Mouse (Mus musculus) heart, embryonic 12.5 days (tissue): Measurements from ENCODE around the gene Rhox13. TPM values are rescaled to one million over a fixed set of nuclear protein-coding genes. Genes with fewer than 3 reads are reported as not detected.

Experiments
- ATAC-seq: fragments of 200-750 bp; cut with Nextera tagmentation; 2 replicates; pipeline ENCODE4 v1.8.0; 2017; ENCODE audit warnings: moderate TSS enrichment, moderate library complexity; ENCODE audit not compliant: insufficient number of reproducible peaks, low FRiP score
- H3K27ac ChIP-seq: fragments of 300-500 bp; sonication (generic); 2 replicates; pipeline ENCODE4 v1.5.1; 2016; ENCODE audit warnings: mild to moderate bottlenecking, moderate library complexity; ENCODE audit not compliant: poor library complexity, severe bottlenecking
- H3K27me3 ChIP-seq: fragments of 300-500 bp; sonication (generic); replicated peaks from 2 replicates; pipeline ENCODE4 v1.6.1; 2016; ENCODE audit warnings: mild to moderate bottlenecking, moderate library complexity
- H3K36me3 ChIP-seq: fragments of 300-500 bp; sonication (generic); 2 replicates; pipeline ENCODE4 v1.6.1; 2016; ENCODE audit warnings: mild to moderate bottlenecking, moderate library complexity
- H3K4me1 ChIP-seq: fragments of 300-500 bp; sonication (generic); replicated peaks from 2 replicates; pipeline ENCODE4 v1.6.1; 2016; ENCODE audit warnings: mild to moderate bottlenecking
- H3K4me2 ChIP-seq: fragments of 300-500 bp; sonication (generic); 2 replicates; pipeline ENCODE4 v1.6.1; 2016; ENCODE audit warnings: mild to moderate bottlenecking, moderate library complexity
- H3K4me3 ChIP-seq: fragments of 300-500 bp; sonication (generic); 2 replicates; pipeline ENCODE4 v1.5.1; 2016; ENCODE audit warnings: mild to moderate bottlenecking
- H3K9ac ChIP-seq: fragments of 300-500 bp; sonication (generic); 2 replicates; pipeline ENCODE4 v1.6.1; 2016; ENCODE audit warnings: mild to moderate bottlenecking, moderate library complexity
- H3K9me3 ChIP-seq: fragments of 300-500 bp; sonication (generic); replicated peaks from 2 replicates; pipeline ENCODE4 v1.6.1; 2016; ENCODE audit warnings: mild to moderate bottlenecking, moderate library complexity
- WGBS: fragments of 180-500 bp; shearing (Covaris S2); methylation state at CpG from one replicate; pipeline ENCODE4 v1.1.7; 2016; 5-methylcytosine and 5-hydroxymethylcytosine counted together
- polyA plus RNA-seq: library from polyadenylated mRNA; unstranded; fragments of >200 nt; fragmentation: Nextera tagmentation; extraction: Ambion mirVana; gene quantifications from 2 replicates; pipeline ENCODE4 v1.2.1, GENCODE M21; 2016

Gene Rhox13
- not detected in 2 replicates for polyA plus RNA-seq

GRCm38 (mm10) chrX:38120982-38121381, at the start of gene Rhox13:
TSS of gene Rhox13 (plus strand) at chrX:38121219.
- Histone ChIP-seq H3K27ac (no peak within 1 kb of the TSS), H3K4me2 (no peak within 1 kb of the TSS), H3K4me1 (no peaks in the 10 kb centered on the region), H3K27me3 (no peaks in the 10 kb centered on the region), H3K9me3 (peaks cover 24% of the 10 kb centered on the region), H3K9ac (no peak within 1 kb of the TSS), H3K4me3 (no peak within 1 kb of the TSS), H3K36me3 (no peaks in the 10 kb centered on the region)
- no peak for ATAC-seq
- 88% methylated on average over 20 of the region's 20 CpGs for WGBS

- 21% methylated on average over 12 of the region's 12 CpGs for whole genome bisulfite sequencing
- H3K9me3 ChIP-seq, result no peaks in the 10 kb centered on the region
Observed at GRCm38 (mm10) chrX:38084226-38084625, 36.8 kb upstream of the Rhox13 start.

GRCm38 (mm10) chrX:38085041-38085440, 36.0 kb upstream of the Rhox13 start, which contains the start of gene Rhox11:
TSS of gene Rhox11 (minus strand) at chrX:38085141.
- no peak within 1 kb of the TSS for H3K4me3 ChIP-seq
- H3K4me2 ChIP-seq, result no peak within 1 kb of the TSS
- H3K9me3 ChIP-seq, result no peaks in the 10 kb centered on the region
- ATAC-seq, result no peak
- WGBS, result 78% methylated on average over 9 of the region's 9 CpGs
- no peak within 1 kb of the TSS for H3K9ac ChIP-seq
- no peaks in the 10 kb centered on the region for H3K27me3 ChIP-seq
- no peaks in the 10 kb centered on the region for H3K4me1 ChIP-seq
- no peaks in the 10 kb centered on the region for H3K36me3 ChIP-seq
- no peak within 1 kb of the TSS for H3K27ac ChIP-seq

More at GRCm38 (mm10) chrX:38084226-38084625, 36.8 kb upstream of the Rhox13 start:
- no peak for ATAC-seq
- Histone ChIP-seq H3K4me3 (no peak overlapping the region), H3K9ac (no peak overlapping the region), H3K27ac (no peak overlapping the region), H3K4me1 (no peaks in the 10 kb centered on the region), H3K36me3 (no peaks in the 10 kb centered on the region), H3K27me3 (no peaks in the 10 kb centered on the region), H3K4me2 (no peak overlapping the region)

- Histone ChIP-seq H3K4me2 (no peak within 1 kb of the TSS), H3K27ac (no peak within 1 kb of the TSS), H3K36me3 (no peaks in the 10 kb centered on the region), H3K4me1 (no peaks in the 10 kb centered on the region), H3K9me3 (no peaks in the 10 kb centered on the region), H3K9ac (no peak within 1 kb of the TSS), H3K4me3 (no peak within 1 kb of the TSS), H3K27me3 (no peaks in the 10 kb centered on the region)
- WGBS, result 68% methylated on average over 4 of the region's 4 CpGs
- ATAC-seq, result no peak
Observed at GRCm38 (mm10) chrX:38110807-38111206, 10.2 kb upstream of the Rhox13 start, which contains the start of gene Rhox12. TSS of gene Rhox12 (minus strand) at chrX:38110907.

GRCm38 (mm10) chrX:38121478-38121877, 459 bp downstream of the Rhox13 start:
- WGBS, result 78% methylated on average over 34 of the region's 34 CpGs
- no peaks in the 10 kb centered on the region for H3K27me3 ChIP-seq

GRCm38 (mm10) chrX:38159097-38159496, 38.1 kb downstream of the Rhox13 start:
- H3K27me3 ChIP-seq, result no peaks in the 10 kb centered on the region
- no peaks in the 10 kb centered on the region for H3K4me1 ChIP-seq
- H3K4me3 ChIP-seq, result no peak overlapping the region
- no peak overlapping the region for H3K9ac ChIP-seq
- ATAC-seq, result no peak
- 45% methylated on average over 1 of the region's 1 CpGs for WGBS
- H3K27ac ChIP-seq, result no peak overlapping the region
- no peaks in the 10 kb centered on the region for H3K36me3 ChIP-seq
- H3K4me2 ChIP-seq, result no peak overlapping the region
- no peaks in the 10 kb centered on the region for H3K9me3 ChIP-seq

More at GRCm38 (mm10) chrX:38121478-38121877, 459 bp downstream of the Rhox13 start:
- H3K4me2 ChIP-seq, result no peak overlapping the region
- H3K9ac ChIP-seq, result no peak overlapping the region
- H3K27ac ChIP-seq, result no peak overlapping the region
- no peaks in the 10 kb centered on the region for H3K4me1 ChIP-seq
- peaks cover 24% of the 10 kb centered on the region for H3K9me3 ChIP-seq
- H3K4me3 ChIP-seq, result no peak overlapping the region
- H3K36me3 ChIP-seq, result no peaks in the 10 kb centered on the region
- ATAC-seq, result no peak

GRCm38 (mm10) chrX:38165315-38165714, 44.3 kb downstream of the Rhox13 start:
- Histone ChIP-seq H3K27me3 (no peaks in the 10 kb centered on the region), H3K27ac (no peak overlapping the region), H3K36me3 (no peaks in the 10 kb centered on the region), H3K4me2 (no peak overlapping the region), H3K4me1 (no peaks in the 10 kb centered on the region), H3K4me3 (no peak overlapping the region), H3K9me3 (no peaks in the 10 kb centered on the region), H3K9ac (no peak overlapping the region)
- ATAC-seq, result no peak
- 76% methylated on average over 3 of the region's 3 CpGs for WGBS

- H3K4me1 ChIP-seq, result no peaks in the 10 kb centered on the region
- H3K4me2 ChIP-seq, result no peak overlapping the region
- no peak overlapping the region for H3K27ac ChIP-seq
- 63% methylated on average over 9 of the region's 9 CpGs for WGBS
- no peaks in the 10 kb centered on the region for H3K9me3 ChIP-seq
- H3K4me3 ChIP-seq, result no peak overlapping the region
- ATAC-seq, result no peak
- H3K27me3 ChIP-seq, result no peaks in the 10 kb centered on the region
- H3K36me3 ChIP-seq, result no peaks in the 10 kb centered on the region
- H3K9ac ChIP-seq, result no peak overlapping the region
Observed at GRCm38 (mm10) chrX:38166064-38166463, 45.0 kb downstream of the Rhox13 start.

GRCm38 (mm10) chrX:38166592-38166991, 45.6 kb downstream of the Rhox13 start:
- no peak overlapping the region for H3K4me2 ChIP-seq
- no peaks in the 10 kb centered on the region for H3K27me3 ChIP-seq
- H3K27ac ChIP-seq, result no peak overlapping the region
- H3K4me1 ChIP-seq, result no peaks in the 10 kb centered on the region
- no peak for ATAC-seq
- H3K9me3 ChIP-seq, result no peaks in the 10 kb centered on the region
- 74% methylated on average over 4 of the region's 4 CpGs for WGBS
- no peak overlapping the region for H3K4me3 ChIP-seq
- H3K36me3 ChIP-seq, result no peaks in the 10 kb centered on the region
- no peak overlapping the region for H3K9ac ChIP-seq

Other genes with a start within 250 kb of the Rhox13 start
- not detected in 2 replicates for gene Rhox8, start 242.3 kb upstream of the Rhox13 start, polyA plus RNA-seq
- not detected in 2 replicates for gene Rhox7b, start 224.0 kb upstream of the Rhox13 start, polyA plus RNA-seq
- not detected in 2 replicates for gene Rhox9, start 219.4 kb upstream of the Rhox13 start, polyA plus RNA-seq
- gene Btg1-ps1, start 102.4 kb upstream of the Rhox13 start, polyA plus RNA-seq, result not detected in 2 replicates
- not detected in 2 replicates for gene Btg1-ps2, start 78.1 kb upstream of the Rhox13 start, polyA plus RNA-seq
- not detected in 2 replicates for gene Rhox10, start 54.7 kb upstream of the Rhox13 start, polyA plus RNA-seq
- not detected in 2 replicates for gene Rhox11, start 36.1 kb upstream of the Rhox13 start, polyA plus RNA-seq
- not detected in 2 replicates for gene Rhox12, start 10.3 kb upstream of the Rhox13 start, polyA plus RNA-seq
- gene Zbtb33, start 68.6 kb downstream of the Rhox13 start, polyA plus RNA-seq, result 2.5 and 2.6 TPM in 2 replicates
- 12.1 and 12.5 TPM in 2 replicates for gene Tmem255a, start 131.2 kb downstream of the Rhox13 start, polyA plus RNA-seq
- gene Atp1b4, start 195.0 kb downstream of the Rhox13 start, polyA plus RNA-seq, result 0.09 TPM in 1 of 2 replicates, not detected in the other